Mouse (Mus musculus) forebrain, embryonic 15.5 days (tissue): Measurements from ENCODE around the gene Vars2. TPM values are rescaled to one million over a fixed set of nuclear protein-coding genes. Genes with fewer than 3 reads are reported as not detected.

Source experiments
- polyA plus RNA-seq: library from polyadenylated mRNA; unstranded; fragments of >200 nt; fragmentation: Nextera tagmentation; extraction: Ambion mirVana; gene quantifications from 2 replicates; pipeline ENCODE4 v1.2.1, GENCODE M21; 2015

Vars2 gene
- polyA plus RNA-seq, 1 experiment from 2014 or later: 18.1 TPM

Other genes starting within 250 kb of the Vars2 start
- 0.33 and 0.53 TPM in 2 replicates for gene H2-Q6, start 242.7 kb downstream of the Vars2 start, polyA plus RNA-seq
- 1.2 and 1.3 TPM in 2 replicates for gene H2-Q7, start 228.4 kb downstream of the Vars2 start, polyA plus RNA-seq
- 0.11 and 0.83 TPM in 2 replicates for gene H2-Q10, start 197.5 kb downstream of the Vars2 start, polyA plus RNA-seq
- not detected in 2 replicates for gene Pou5f1, start 161.6 kb downstream of the Vars2 start, polyA plus RNA-seq
- 33.6 and 36.9 TPM in 2 replicates for gene Tcf19, start 150.8 kb downstream of the Vars2 start, polyA plus RNA-seq
- 9.5 and 10.6 TPM in 2 replicates for gene Cchcr1, start 150.5 kb downstream of the Vars2 start, polyA plus RNA-seq
- 1.2 and 1.5 TPM in 2 replicates for gene Psors1c2, start 134.4 kb downstream of the Vars2 start, polyA plus RNA-seq
- gene Cdsn, start 115.5 kb downstream of the Vars2 start, polyA plus RNA-seq: 0.06 and 0.11 TPM in 2 replicates
- gene 2300002M23Rik, start 100.1 kb downstream of the Vars2 start, polyA plus RNA-seq: not detected in 2 replicates
- not detected in 2 replicates for gene Sfta2, start 66.0 kb downstream of the Vars2 start, polyA plus RNA-seq
- not detected in 2 replicates for gene Gm9573, start 41.0 kb downstream of the Vars2 start, polyA plus RNA-seq
- gene Mucl3, start 23.9 kb downstream of the Vars2 start, polyA plus RNA-seq: not detected in 2 replicates
- gene Gtf2h4, start 6.1 kb upstream of the Vars2 start, polyA plus RNA-seq: 36.1 and 37.8 TPM in 2 replicates
- gene Ddr1, start 37.0 kb upstream of the Vars2 start, polyA plus RNA-seq: 127 TPM in 2 replicates
- gene Ier3, start 154.1 kb upstream of the Vars2 start, polyA plus RNA-seq: 7.3 and 8.1 TPM in 2 replicates
- gene Flot1, start 155.6 kb upstream of the Vars2 start, polyA plus RNA-seq: 68.3 and 75.1 TPM in 2 replicates
- gene Tubb5, start 170.7 kb upstream of the Vars2 start, polyA plus RNA-seq: 1,924 and 1,932 TPM in 2 replicates
- gene Mdc1, start 173.9 kb upstream of the Vars2 start, polyA plus RNA-seq: 11.7 TPM in 2 replicates
- 24.5 and 28.3 TPM in 2 replicates for gene Nrm, start 193.7 kb upstream of the Vars2 start, polyA plus RNA-seq
- gene Ppp1r18, start 198.0 kb upstream of the Vars2 start, polyA plus RNA-seq: 20.8 and 21.9 TPM in 2 replicates
- 36.3 and 38.0 TPM in 2 replicates for gene Dhx16, start 212.2 kb upstream of the Vars2 start, polyA plus RNA-seq
- gene 2310061I04Rik, start 229.8 kb upstream of the Vars2 start, polyA plus RNA-seq: 37.9 and 41.5 TPM in 2 replicates
- 421 and 435 TPM in 2 replicates for gene Atat1, start 242.5 kb upstream of the Vars2 start, polyA plus RNA-seq
- gene Mrps18b, start 248.8 kb upstream of the Vars2 start, polyA plus RNA-seq: 53.1 and 54.1 TPM in 2 replicates
- 51.5 and 53.9 TPM in 2 replicates for gene Ppp1r10, start 248.8 kb upstream of the Vars2 start, polyA plus RNA-seq